Mouse (Mus musculus): ENCODE data around the gene Fgf7. TPM values are rescaled to one million over a fixed set of nuclear protein-coding genes. Genes with fewer than 3 reads are reported as not detected.
A peak's percentile ranks its signal among the peaks of the same experiment; 100 is the strongest.

The Fgf7 gene
- total and polyA plus RNA-seq, 3 experiments = not detected

- no peak overlapping the region for H3K4me3 ChIP-seq (ENCODE audit: control insufficient read depth in 1 of 2, insufficient read depth in 1 of 2, low read depth in 2 of 2, low read length in 2 of 2)
- H3K27me3 ChIP-seq (ENCODE audit: control insufficient read depth in 1 of 2, insufficient read depth in 2 of 2, low read length in 2 of 2) = no peaks in the 10 kb centered on the region; a peak in 1 of 4 replicates
- H3K79me2 ChIP-seq (ENCODE audit: control insufficient read depth, insufficient read depth, low read length, poor library complexity) = no peaks in the 10 kb centered on the region
- DNase-seq (ENCODE audit: low read depth, low spot score) = peak; percentile 17
- TF ChIP-seq CTCF (IDR thresholded peaks at IDR 0.05 in 2 of 3, conservative IDR thresholded peaks at IDR 0.05 in 1 of 3; ENCODE audit: control insufficient read depth in 1 of 3, insufficient read depth in 1 of 3, low read depth in 2 of 3, low read length in 3 of 3, poor library complexity in 1 of 3, severe bottlenecking in 1 of 3) (peak in 2 of 3 experiments; percentile 23 to 60; a peak in 3 of 6 replicates), TAL1 (IDR thresholded peaks at IDR 0.05; ENCODE audit: low read length) (no peak), SMC3 (IDR thresholded peaks at IDR 0.05; ENCODE audit: low read depth, low read length) (peak; percentile 77), RAD21 (IDR thresholded peaks at IDR 0.05; ENCODE audit: low read depth, low read length) (peak; percentile 61), ZC3H11A (IDR thresholded peaks at IDR 0.05; ENCODE audit: low read depth, low read length) (peak; percentile 65)
- no peak overlapping the region for H3K9ac ChIP-seq (ENCODE audit: control insufficient read depth, low read depth, low read length, poor library complexity, severe bottlenecking)
- H3K27ac ChIP-seq (ENCODE audit: control insufficient read depth, low read depth, low read length) = no peak overlapping the region
- no peaks in the 10 kb centered on the region for H3K36me3 ChIP-seq (ENCODE audit: control insufficient read depth in 1 of 2, insufficient read depth in 2 of 2, low read length in 2 of 2)
- H3K4me1 ChIP-seq (ENCODE audit: control insufficient read depth in 1 of 2, insufficient read depth in 2 of 2, low read length in 2 of 2) = no peaks in the 10 kb centered on the region
- no peaks in the 10 kb centered on the region for H3K9me3 ChIP-seq (replicated peaks; ENCODE audit: insufficient read depth, low read length)
These were observed 1.1 kb upstream of the Fgf7 start for GRCm38 (mm10) chr2:126033114-126033972.

GRCm38 (mm10) chr2:126035013-126035770, 734 bp downstream of the Fgf7 start:
- DNase-seq (ENCODE audit: low read depth, low spot score) = no peak
- TF ChIP-seq UBTF (IDR thresholded peaks at IDR 0.05; ENCODE audit: borderline replicate concordance, insufficient read depth, low read depth, low read length) = no peak
- TF ChIP-seq ELF1 (IDR thresholded peaks at IDR 0.05; ENCODE audit: low read depth, low read length) = no peak
- no peak for TF ChIP-seq MXI1 (IDR thresholded peaks at IDR 0.05; ENCODE audit: low read depth, low read length)
- no peak for TF ChIP-seq CHD1 (IDR thresholded peaks at IDR 0.05; ENCODE audit: low read depth, low read length)
- Histone ChIP-seq H3K4me1 (ENCODE audit: control insufficient read depth in 1 of 2, insufficient read depth in 2 of 2, low read length in 2 of 2) (no peaks in the 10 kb centered on the region), H3K79me2 (ENCODE audit: control insufficient read depth, insufficient read depth, low read length, poor library complexity) (no peaks in the 10 kb centered on the region), H3K9me3 (replicated peaks; ENCODE audit: insufficient read depth, low read length) (no peaks in the 10 kb centered on the region), H3K27me3 (ENCODE audit: control insufficient read depth in 1 of 2, insufficient read depth in 2 of 2, low read length in 2 of 2) (no peaks in the 10 kb centered on the region; a peak in 2 of 4 replicates), H3K36me3 (ENCODE audit: control insufficient read depth in 1 of 2, insufficient read depth in 2 of 2, low read length in 2 of 2) (no peaks in the 10 kb centered on the region), H3K4me3 (ENCODE audit: control insufficient read depth in 1 of 2, insufficient read depth in 1 of 2, low read depth in 2 of 2, low read length in 2 of 2) (no peak overlapping the region), H3K27ac (ENCODE audit: control insufficient read depth, low read depth, low read length) (no peak overlapping the region), H3K9ac (ENCODE audit: control insufficient read depth, low read depth, low read length, poor library complexity, severe bottlenecking) (no peak overlapping the region)

- Histone ChIP-seq H3K9me3 (replicated peaks; ENCODE audit: insufficient read depth, low read length) (no peaks in the 10 kb centered on the region), H3K27ac (ENCODE audit: control insufficient read depth, low read depth, low read length) (no peak overlapping the region), H3K4me1 (ENCODE audit: control insufficient read depth in 1 of 2, insufficient read depth in 2 of 2, low read length in 2 of 2) (no peaks in the 10 kb centered on the region), H3K9ac (ENCODE audit: control insufficient read depth, low read depth, low read length, poor library complexity, severe bottlenecking) (no peak overlapping the region), H3K27me3 (ENCODE audit: control insufficient read depth in 1 of 2, insufficient read depth in 2 of 2, low read length in 2 of 2) (no peaks in the 10 kb centered on the region; a peak in 2 of 4 replicates), H3K4me3 (ENCODE audit: control insufficient read depth in 1 of 2, insufficient read depth in 1 of 2, low read depth in 2 of 2, low read length in 2 of 2) (no peak overlapping the region), H3K36me3 (ENCODE audit: control insufficient read depth in 1 of 2, insufficient read depth in 2 of 2, low read length in 2 of 2) (no peaks in the 10 kb centered on the region), H3K79me2 (ENCODE audit: control insufficient read depth, insufficient read depth, low read length, poor library complexity) (no peaks in the 10 kb centered on the region)
- DNase-seq (ENCODE audit: low read depth, low spot score) = no peak
- TF ChIP-seq USF1 (IDR thresholded peaks at IDR 0.05; ENCODE audit: low read depth, low read length) (no peak), RCOR1 (IDR thresholded peaks at IDR 0.05; ENCODE audit: low read depth, low read length) (no peak), NELFE (IDR thresholded peaks at IDR 0.05; ENCODE audit: low read depth, low read length) (no peak), POLR2AphosphoS2 (IDR thresholded peaks at IDR 0.05; ENCODE audit: low read length) (no peak), ZNF384 (IDR thresholded peaks at IDR 0.05; ENCODE audit: low read depth, low read length) (no peak), CHD1 (IDR thresholded peaks at IDR 0.05; ENCODE audit: low read depth, low read length) (no peak), NRF1 (IDR thresholded peaks at IDR 0.05; ENCODE audit: insufficient read depth, low read depth, low read length, poor library complexity, severe bottlenecking) (no peak), TBP (IDR thresholded peaks at IDR 0.05; ENCODE audit: low read depth, low read length) (no peak), MAFK (IDR thresholded peaks at IDR 0.05; ENCODE audit: borderline replicate concordance, low read depth, low read length) (no peak), GATA1 (IDR thresholded peaks at IDR 0.05; ENCODE audit: low read depth, low read length) (no peak), ZKSCAN1 (IDR thresholded peaks at IDR 0.05; ENCODE audit: low read depth, low read length) (no peak), EP300 (IDR thresholded peaks at IDR 0.05; ENCODE audit: low read depth in 1 of 2, low read length in 2 of 2) (no peak), ZC3H11A (IDR thresholded peaks at IDR 0.05; ENCODE audit: low read depth, low read length) (no peak), BHLHE40 (IDR thresholded peaks at IDR 0.05; ENCODE audit: borderline replicate concordance, low read depth, low read length) (no peak), E2F4 (IDR thresholded peaks at IDR 0.05; ENCODE audit: borderline replicate concordance, low read depth, low read length) (no peak)
These were observed 1.7 kb downstream of the Fgf7 start for GRCm38 (mm10) chr2:126036121-126036520.
